Mouse (Mus musculus): Measurements from ENCODE around the gene Vmn1r137. TPM values are rescaled to one million over a fixed set of nuclear protein-coding genes. Genes with fewer than 3 reads are reported as not detected.
"Not testable (repeated sequence)": the region's sequence is repeated elsewhere in the genome, so short reads cannot be mapped to it uniquely, and the experiment has no call there.

Vmn1r137 gene
- polyA plus RNA-seq (2014; fragmentation: Nextera tagmentation; extraction: Ambion mirVana), result not detected in 2 replicates

DNA sequence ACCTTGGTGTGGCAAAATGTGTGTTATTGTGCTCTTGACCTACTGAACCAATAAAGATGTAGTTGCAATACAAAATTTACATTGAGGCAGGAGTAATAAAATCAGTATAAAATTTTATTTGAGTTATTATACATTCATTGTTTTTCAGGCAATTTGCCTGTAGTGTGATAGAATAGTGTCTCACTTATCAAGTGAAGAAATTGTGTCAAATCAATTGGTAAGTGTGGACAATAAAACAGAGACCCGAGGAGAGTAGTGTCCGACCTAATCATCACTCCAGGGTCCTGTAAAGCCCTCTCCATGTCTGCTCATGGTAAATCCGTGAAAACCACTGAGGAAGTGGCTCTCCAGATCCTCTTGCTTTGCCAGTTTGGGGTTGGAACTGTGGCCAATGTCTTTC lies at the start of gene Vmn1r137:
Gene Vmn1r137 (plus strand): TSS at position 301 of the 400 bp plus-strand sequence.
- H3K27me3 ChIP-seq (ENCODE audit: control insufficient read depth, insufficient read depth, low read length); H3K9ac ChIP-seq (replicated peaks; ENCODE audit: low read length); H3K27ac ChIP-seq (replicated peaks; ENCODE audit: low read depth, low read length); DNase-seq (ENCODE audit: low spot score); H3K36me3 ChIP-seq (replicated peaks; ENCODE audit: control insufficient read depth, insufficient read depth, low read depth, low read length); ATAC-seq (replicated peaks; ENCODE audit: insufficient number of reproducible peaks, low FRiP score, low TSS enrichment, low read depth); H3K9me3 ChIP-seq (replicated peaks; ENCODE audit: control insufficient read depth, low read length); H3K4me1 ChIP-seq (ENCODE audit: control insufficient read depth, insufficient read depth, low read length); H3K4me2 ChIP-seq (ENCODE audit: low read depth, low read length); H3K4me3 ChIP-seq (ENCODE audit: low read depth, low read length): not testable (repeated sequence)
- no CpG with 5 or more reads among the region's 3 CpGs for WGBS

DNA sequence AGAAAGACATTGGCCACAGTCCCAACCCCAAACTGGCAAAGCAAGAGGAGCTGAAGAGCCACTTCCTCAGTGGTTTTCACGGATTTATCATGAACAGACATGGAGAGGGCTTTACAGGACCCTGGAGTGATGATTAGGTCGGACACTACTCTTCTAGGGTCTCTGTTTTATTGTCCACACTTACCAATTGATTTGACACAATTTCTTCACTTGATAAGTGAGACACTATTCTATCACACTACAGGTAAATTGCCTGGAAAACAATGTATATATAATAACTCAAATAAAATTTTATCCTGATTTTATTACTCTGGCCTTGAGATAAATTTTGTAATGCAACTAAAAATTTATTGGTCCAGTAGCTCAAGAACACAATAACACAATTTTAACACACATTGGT lies 34.4 kb downstream of the Vmn1r137 start, which contains the start of gene Vmn1r138:
Gene Vmn1r138 (minus strand): TSS at position 101 of the 400 bp plus-strand sequence.
- no CpG with 5 or more reads among the region's 2 CpGs for WGBS
- not testable (repeated sequence) for DNase-seq (ENCODE audit: low spot score); H3K27me3 ChIP-seq (ENCODE audit: control insufficient read depth, insufficient read depth, low read length)

More for the DNA sequence above, 34.4 kb downstream of the Vmn1r137 start, which contains the start of gene Vmn1r138:
- not testable (repeated sequence) for H3K4me2 ChIP-seq (ENCODE audit: low read depth, low read length); H3K9ac ChIP-seq (replicated peaks; ENCODE audit: low read length); H3K27ac ChIP-seq (replicated peaks; ENCODE audit: low read depth, low read length); H3K4me3 ChIP-seq (ENCODE audit: low read depth, low read length); H3K4me1 ChIP-seq (ENCODE audit: control insufficient read depth, insufficient read depth, low read length); H3K36me3 ChIP-seq (replicated peaks; ENCODE audit: control insufficient read depth, insufficient read depth, low read depth, low read length); ATAC-seq (replicated peaks; ENCODE audit: insufficient number of reproducible peaks, low FRiP score, low TSS enrichment, low read depth); H3K9me3 ChIP-seq (replicated peaks; ENCODE audit: control insufficient read depth, low read length)

Other genes with a start within 250 kb of the Vmn1r137 start
- not detected in 2 replicates for gene Gm4175, start 233.1 kb upstream of the Vmn1r137 start, polyA plus RNA-seq (2014; fragmentation: Nextera tagmentation; extraction: Ambion mirVana)
- gene Gm4177, start 197.9 kb upstream of the Vmn1r137 start, polyA plus RNA-seq (2014; fragmentation: Nextera tagmentation; extraction: Ambion mirVana), result not detected in 2 replicates
- not detected in 2 replicates for gene Vmn1r135, start 162.2 kb upstream of the Vmn1r137 start, polyA plus RNA-seq (2014; fragmentation: Nextera tagmentation; extraction: Ambion mirVana)
- not detected in 2 replicates for gene Gm5725, start 150.3 kb upstream of the Vmn1r137 start, polyA plus RNA-seq (2014; fragmentation: Nextera tagmentation; extraction: Ambion mirVana)
- not detected in 2 replicates for gene Gm5891, start 73.3 kb upstream of the Vmn1r137 start, polyA plus RNA-seq (2014; fragmentation: Nextera tagmentation; extraction: Ambion mirVana)
- gene Vmn1r138, start 34.3 kb downstream of the Vmn1r137 start, polyA plus RNA-seq (2014; fragmentation: Nextera tagmentation; extraction: Ambion mirVana), result not detected in 2 replicates
- not detected in 2 replicates for gene Gm6176, start 61.7 kb downstream of the Vmn1r137 start, polyA plus RNA-seq (2014; fragmentation: Nextera tagmentation; extraction: Ambion mirVana)
- not detected in 2 replicates for gene Vmn1r139, start 74.5 kb downstream of the Vmn1r137 start, polyA plus RNA-seq (2014; fragmentation: Nextera tagmentation; extraction: Ambion mirVana)
- not detected in 2 replicates for gene Gm16451, start 123.7 kb downstream of the Vmn1r137 start, polyA plus RNA-seq (2014; fragmentation: Nextera tagmentation; extraction: Ambion mirVana)
- not detected in 2 replicates for gene Gm10666, start 140.2 kb downstream of the Vmn1r137 start, polyA plus RNA-seq (2014; fragmentation: Nextera tagmentation; extraction: Ambion mirVana)
- gene Vmn1r142, start 169.4 kb downstream of the Vmn1r137 start, polyA plus RNA-seq (2014; fragmentation: Nextera tagmentation; extraction: Ambion mirVana), result not detected in 2 replicates
- gene Vmn1r143, start 194.8 kb downstream of the Vmn1r137 start, polyA plus RNA-seq (2014; fragmentation: Nextera tagmentation; extraction: Ambion mirVana), result not detected in 2 replicates
- not detected in 2 replicates for gene Gm8653, start 206.7 kb downstream of the Vmn1r137 start, polyA plus RNA-seq (2014; fragmentation: Nextera tagmentation; extraction: Ambion mirVana)
- gene Gm8453, start 234.9 kb downstream of the Vmn1r137 start, polyA plus RNA-seq (2014; fragmentation: Nextera tagmentation; extraction: Ambion mirVana), result not detected in 2 replicates